Mouse (Mus musculus): ENCODE data around the gene Ccp110. TPM values are rescaled to one million over a fixed set of nuclear protein-coding genes. Genes with fewer than 3 reads are reported as not detected.

Ccp110 gene
- total RNA-seq (2021): 1 to 10 TPM; 1.9 to 2.3 TPM
- long read RNA-seq, experiment 1, partial matches to known transcripts: 1 of 1 reads
- long read RNA-seq, experiment 1, other reads (novel, unspliced or antisense): 0 of 1 reads
- long read RNA-seq, experiment 2: 0 reads

GRCm38 (mm10) chr7:118712228-118713173, at the start of gene Ccp110:
Gene Ccp110, plus strand, starts transcription at chr7:118712552.
- peak; percentile 80 to 89 for DNase-seq
- intact Hi-C loops (cut with DNase I): no loop called here

DNA sequence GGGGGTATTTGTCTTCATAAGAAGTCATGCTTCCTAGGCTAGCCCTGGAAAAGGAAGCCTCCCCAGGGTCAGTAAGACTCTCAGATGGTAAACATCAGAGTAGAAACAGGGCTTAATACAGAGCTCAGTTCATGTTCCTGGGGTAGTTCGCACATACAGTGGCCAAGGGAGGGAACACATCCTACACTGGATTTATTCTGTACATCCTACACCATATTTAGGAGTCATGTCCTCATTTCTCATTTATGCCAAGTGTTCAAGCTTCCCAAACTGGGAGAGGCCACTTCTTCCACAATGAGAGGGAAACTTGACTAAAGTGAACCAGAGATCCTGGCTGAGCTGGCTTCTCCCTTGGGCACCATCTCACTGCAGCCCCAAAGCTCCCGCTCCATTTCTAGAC, 44.6 kb upstream of the Ccp110 start:
- intact Hi-C loops (cut with DNase I): no loop called here
- DNase-seq: no peak

DNA sequence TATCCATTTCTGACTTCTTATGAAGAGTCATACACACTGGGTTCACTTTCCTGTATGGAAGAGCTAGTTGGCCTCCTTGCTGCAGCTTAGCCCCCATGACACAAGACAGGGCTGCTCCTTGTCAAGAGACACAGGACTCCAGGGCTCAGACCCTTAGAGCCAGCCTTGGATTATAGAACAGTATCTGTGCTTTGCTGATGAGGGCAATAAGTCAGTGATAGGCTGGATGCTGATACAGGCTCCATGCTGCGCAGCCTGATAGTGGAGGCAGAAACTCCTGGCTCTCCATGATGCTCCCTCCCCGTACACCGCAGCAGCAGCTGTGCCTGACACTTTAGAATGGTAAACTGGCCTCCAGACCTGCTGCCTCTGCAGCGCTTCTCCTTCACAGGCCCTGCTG, 42.2 kb upstream of the Ccp110 start:
- no peak for DNase-seq
- intact Hi-C loops (cut with DNase I): no loop called here

DNA sequence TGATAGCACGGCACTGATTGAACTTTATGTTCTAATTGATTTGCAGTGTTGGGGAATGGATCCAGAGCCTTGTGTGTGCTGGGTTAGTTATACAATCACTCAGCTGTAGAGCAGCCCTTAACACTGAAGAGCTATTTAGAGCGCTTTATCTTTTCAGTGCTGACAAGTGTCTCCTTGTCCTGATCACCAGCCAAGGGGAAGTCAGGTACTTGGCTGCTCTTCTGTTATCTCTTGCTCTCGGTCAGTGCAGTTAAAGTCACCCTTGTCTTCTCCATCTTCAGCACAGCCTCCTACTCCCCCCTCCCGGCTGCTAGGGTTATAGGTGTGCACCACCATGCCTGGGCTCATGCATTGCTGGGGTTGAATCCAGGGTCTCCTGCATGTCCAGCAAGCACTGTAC, 35.5 kb upstream of the Ccp110 start:
- no peak for DNase-seq
- intact Hi-C loops (cut with DNase I): loop anchor here (5.0 kb wide), 1 partner anchor 50 kb away; no protein-coding TSS in a partner anchor

DNA sequence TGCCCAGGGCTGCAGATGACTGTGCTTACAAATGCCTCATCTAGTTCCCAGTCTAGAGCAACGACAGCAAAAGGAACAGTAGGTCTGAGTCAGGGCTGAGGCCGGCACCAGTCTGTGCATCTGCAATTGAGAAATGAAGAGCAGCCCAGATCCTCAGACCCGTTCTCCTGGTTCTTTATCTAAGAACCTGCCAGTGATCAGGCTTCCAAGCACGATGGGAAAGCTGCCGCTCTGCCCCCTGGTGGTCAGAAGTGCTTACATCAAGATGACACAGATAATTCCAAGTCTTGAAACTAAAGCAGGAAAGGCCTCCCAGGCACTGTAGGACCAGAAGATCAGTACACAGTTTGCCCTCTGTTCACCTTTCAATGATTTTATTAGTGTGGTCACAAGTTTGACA, 24.2 kb upstream of the Ccp110 start:
- DNase-seq: peak; percentile 62 to 63
- intact Hi-C loops (cut with DNase I): loop anchor here (2.0 kb wide), 1 partner anchor 93 kb away; no protein-coding TSS in a partner anchor

DNA sequence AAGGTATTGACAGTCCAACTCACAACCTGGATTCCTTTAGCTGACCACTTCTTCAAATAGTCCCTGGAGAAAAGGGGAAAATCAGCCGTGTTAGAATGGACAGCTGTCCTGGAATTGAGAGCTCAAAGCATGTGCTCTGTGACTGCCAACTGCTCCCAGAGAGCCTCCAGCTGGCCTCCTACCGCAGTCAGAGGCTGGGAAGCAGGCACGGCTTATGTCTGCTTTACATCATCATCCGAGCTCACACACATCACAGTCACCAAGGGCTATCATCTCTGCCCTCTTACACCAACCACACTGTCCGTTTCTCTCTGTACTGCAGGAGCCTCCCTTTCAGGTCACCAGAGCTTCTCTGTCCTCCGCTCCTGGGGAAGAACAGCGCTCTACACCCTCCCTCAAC, 23.3 kb upstream of the Ccp110 start:
- DNase-seq: no peak
- intact Hi-C loops (cut with DNase I): loop anchor here (2.0 kb wide), 1 partner anchor 94 kb away; no protein-coding TSS in a partner anchor

- no peak for DNase-seq
- intact Hi-C loops (cut with DNase I): loop anchor here (10.0 kb wide), 1 partner anchor 236 kb away; no protein-coding TSS in a partner anchor
These were observed 21.1 kb upstream of the Ccp110 start for GRCm38 (mm10) chr7:118691287-118691686.

DNA sequence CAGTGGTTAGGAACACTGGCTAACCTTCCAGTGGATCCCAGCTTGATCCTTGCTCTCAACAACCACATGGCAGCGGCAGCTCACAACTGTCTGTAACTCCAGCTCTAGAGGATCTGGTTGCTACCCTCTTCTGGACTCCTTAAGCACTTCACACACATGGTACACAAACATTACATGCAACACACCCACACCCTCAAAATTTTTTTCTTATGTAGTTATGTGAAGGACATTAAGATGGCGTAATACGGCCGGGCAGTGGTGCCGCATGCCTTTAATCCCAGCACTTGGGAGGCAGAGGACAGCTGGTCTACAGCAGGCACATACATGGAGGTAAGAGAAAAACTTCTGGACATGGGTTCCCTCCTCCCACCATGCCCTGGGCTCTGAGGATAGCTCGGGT, 16.2 kb upstream of the Ccp110 start:
- intact Hi-C loops (cut with DNase I): loop anchor here (10.0 kb wide), 1 partner anchor 241 kb away; no protein-coding TSS in a partner anchor
- no peak for DNase-seq

DNA sequence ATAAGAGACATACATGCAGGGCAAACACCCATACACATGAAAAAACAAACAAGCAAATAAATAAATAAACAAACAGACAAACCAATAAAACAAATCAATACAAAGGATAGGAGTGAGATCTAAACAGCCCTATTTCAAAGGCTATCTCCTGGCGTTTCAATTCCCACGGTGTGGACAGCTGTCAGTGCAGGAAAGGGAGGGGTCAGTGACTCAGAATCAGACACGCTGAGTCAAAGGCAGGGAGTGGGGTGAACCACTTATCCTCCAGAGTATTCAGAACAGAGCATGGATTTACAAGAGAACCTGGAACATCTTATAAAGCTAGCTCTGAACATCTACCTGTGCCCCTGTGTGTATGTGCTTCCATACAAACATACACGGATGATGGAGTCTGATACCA, 15.2 kb upstream of the Ccp110 start:
- DNase-seq: no peak
- intact Hi-C loops (cut with DNase I): loop anchor here (10.0 kb wide), 1 partner anchor 242 kb away; no protein-coding TSS in a partner anchor

DNA sequence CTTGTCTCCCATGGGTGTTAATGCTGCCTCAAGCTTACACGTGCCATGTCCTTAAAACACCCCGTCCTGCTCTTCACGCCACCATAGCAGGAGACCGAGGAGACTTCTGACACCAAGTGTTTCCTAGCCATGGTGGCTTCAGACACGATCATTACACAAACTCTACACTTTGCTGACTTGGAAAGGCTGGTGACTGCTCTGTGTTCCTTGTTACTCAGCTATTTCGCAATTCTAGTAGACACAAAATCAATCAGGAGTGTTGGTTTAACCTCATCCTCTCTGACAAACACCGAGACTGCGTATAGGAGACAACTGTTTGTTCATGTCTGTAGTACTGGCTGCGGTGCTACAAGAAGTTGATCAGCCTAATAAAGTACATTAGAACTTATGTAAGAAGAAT, 13.5 kb upstream of the Ccp110 start:
- intact Hi-C loops (cut with DNase I): loop anchor here (10.0 kb wide), 1 partner anchor 244 kb away; no protein-coding TSS in a partner anchor
- no peak for DNase-seq

- intact Hi-C loops (cut with DNase I): no loop called here
- DNase-seq: no peak
These were observed 9.2 kb upstream of the Ccp110 start for GRCm38 (mm10) chr7:118703144-118703561.

DNA sequence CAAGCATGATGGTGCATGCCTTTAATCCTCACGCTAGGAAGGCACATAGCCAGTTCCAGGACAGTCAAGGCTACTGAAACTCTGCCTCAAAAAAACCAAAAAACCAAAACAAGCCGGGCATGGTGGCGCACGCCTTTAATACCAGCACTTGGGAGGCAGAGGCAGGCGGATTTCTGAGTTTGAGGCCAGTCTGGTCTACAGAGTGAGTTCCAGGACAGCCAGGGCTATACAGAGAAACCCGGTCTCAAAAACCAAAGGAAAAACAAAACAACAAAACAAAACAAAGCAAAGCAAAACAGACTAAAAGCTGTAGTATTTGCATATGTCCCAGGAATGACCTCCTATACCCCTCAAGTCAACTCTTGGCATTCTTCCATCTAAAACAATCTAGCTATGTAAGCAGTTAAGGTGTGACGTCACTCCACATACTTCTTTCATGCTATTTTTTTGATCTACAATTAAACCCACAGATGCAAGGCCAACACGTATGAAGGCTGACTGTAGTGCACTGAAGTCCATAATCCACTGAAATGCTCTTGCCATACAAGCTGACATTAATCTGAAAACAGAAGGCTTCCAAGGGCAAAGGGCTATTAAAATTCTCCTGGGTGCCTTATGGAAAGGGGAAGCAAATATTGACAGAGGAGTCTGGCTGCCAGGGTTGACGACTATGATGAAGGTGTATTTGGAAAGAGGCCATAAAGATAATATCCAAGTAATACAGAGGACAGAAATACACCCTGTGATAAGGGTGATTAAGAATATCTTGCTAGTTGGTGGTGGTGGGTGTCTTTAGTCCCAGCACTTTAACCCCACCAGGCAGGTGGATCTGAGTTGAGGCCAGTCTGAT, 8.1 kb upstream of the Ccp110 start:
- DNase-seq: no peak
- intact Hi-C loops (cut with DNase I): no loop called here

DNA sequence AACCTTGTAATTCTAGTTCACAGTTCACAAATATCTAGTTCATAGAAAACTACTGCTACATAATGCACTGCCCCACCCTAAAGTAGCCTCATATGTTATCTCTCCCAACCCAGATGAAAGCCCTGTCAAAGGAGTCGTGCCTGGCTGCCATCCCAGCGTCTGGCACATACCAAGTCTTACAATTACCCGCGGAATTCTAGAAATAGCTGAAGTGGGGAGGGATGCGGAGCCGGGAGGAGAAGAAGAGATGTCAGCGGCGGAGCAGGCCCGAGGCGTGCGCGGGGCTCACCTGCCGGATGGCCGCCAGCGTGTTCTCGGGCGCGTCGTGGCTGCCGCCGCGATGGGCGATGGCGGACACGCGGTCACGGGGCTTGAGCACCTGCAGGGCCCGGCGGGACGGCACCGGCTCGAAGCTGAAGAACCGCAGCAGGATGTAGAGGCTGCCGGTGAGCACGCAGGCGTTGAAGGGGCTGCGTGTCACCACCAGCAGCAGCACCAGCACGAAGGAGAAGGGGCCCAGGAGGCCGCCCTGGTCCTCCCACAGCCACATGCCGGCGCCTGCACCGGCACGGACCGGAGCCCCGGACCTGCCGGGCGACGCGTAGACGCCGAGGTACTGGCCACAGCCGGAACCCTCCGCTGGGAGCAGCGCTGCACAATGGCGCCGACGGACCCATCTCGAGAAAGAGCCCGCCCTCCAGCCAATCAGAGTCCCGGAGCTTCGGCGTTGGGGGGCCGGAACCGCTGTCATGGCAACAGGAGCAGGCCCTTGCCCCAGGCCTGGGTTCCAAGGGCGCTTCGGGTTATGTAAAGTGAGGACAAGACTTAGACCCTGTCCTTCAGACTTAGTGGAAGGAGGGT, 7.0 kb upstream of the Ccp110 start, which contains the start of gene Gde1:
Gene Gde1, minus strand, starts transcription at position 678 of the 861 bp plus-strand sequence.
- intact Hi-C loops (cut with DNase I): no loop called here
- DNase-seq: peak; percentile 80 to 89

GRCm38 (mm10) chr7:118706051-118706450, 6.3 kb upstream of the Ccp110 start:
- intact Hi-C loops (cut with DNase I): no loop called here
- no peak for DNase-seq

- intact Hi-C loops (cut with DNase I): no loop called here
- DNase-seq: no peak
These were observed 5.9 kb upstream of the Ccp110 start for GRCm38 (mm10) chr7:118706488-118706887.

GRCm38 (mm10) chr7:118707216-118707615, 5.1 kb upstream of the Ccp110 start:
- intact Hi-C loops (cut with DNase I): no loop called here
- DNase-seq: no peak

DNA sequence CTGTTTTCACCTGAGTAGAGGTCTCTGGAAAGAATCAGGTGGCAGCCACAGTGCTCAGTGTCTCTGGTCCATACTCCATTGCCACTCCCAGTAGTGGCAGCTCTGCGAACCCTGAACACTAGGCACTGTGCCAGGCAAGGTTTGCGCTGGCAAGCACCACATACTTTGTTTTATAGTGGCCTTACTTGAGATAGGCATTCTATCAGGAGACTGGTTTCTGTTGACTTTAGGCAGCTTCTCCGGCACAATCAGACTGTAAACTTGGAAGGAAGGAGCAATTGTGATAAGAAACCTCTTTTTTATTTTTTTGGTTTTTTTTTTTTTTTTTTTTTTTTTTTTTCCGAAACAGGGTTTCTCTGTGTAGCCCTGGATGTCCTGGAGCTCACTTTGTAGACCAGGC, 4.3 kb upstream of the Ccp110 start:
- intact Hi-C loops (cut with DNase I): no loop called here
- DNase-seq: no peak

DNA sequence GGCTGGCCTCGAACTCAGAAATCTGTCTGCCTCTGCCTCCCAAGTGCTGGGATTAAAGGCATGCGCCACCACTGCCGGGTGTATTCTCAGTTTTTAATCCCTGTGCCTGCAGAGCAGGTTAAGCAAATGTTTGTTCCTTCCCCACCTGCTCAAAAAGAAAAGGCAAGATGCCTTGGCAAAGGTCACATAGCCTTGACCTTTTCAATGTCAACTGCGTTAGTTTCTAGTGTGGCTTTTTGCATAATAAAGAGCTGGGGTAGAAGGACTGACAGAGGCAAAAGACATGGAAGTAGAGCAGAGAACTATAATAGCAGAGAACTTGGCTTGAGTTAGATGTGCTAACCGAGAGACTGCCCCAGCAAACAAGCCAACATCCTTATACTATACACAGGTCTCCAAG, 1.6 kb upstream of the Ccp110 start:
- DNase-seq: no peak
- intact Hi-C loops (cut with DNase I): no loop called here

DNA sequence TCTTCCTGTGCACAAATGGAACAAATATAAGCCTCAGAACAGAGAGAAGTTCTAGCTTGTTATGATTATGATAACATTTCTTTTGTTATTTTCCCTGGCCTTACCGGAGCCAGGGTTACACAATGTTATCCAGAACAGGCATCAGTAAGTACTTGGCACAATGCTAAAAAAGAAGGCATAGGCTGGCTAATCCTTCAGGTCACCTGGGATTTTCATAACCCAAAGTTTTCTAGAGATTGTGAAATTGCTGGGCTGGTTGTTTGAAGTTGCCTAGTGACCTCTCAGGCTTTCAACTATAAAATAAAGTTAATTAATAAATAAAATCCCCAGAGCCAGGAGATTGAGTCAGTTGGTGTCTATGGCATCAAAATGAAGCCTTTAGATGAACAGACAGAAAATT, 2.5 kb downstream of the Ccp110 start:
- intact Hi-C loops (cut with DNase I): no loop called here
- no peak for DNase-seq

DNA sequence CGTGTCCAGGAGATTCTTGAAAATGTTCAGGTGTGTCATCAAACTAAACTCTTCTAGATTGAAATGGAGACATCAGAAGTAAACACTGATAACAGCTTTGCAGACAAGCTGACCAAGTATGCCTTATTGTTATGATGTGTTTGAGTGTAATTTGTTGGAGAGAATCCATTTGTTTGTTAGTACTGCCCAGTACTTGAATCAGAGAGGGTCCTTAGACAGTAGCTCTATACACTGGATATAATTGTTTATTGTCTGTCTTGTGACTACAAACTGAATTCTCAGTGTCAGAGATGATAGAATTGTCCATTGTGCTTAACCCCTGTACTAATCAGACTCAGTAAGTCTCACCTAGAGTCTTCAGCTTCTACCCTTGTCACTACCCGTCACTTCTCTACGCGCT, 5.7 kb downstream of the Ccp110 start:
- DNase-seq: no peak
- intact Hi-C loops (cut with DNase I): no loop called here

Data from gastrocnemius, postnatal 36 days (tissue).